Mouse (Mus musculus) limb, embryonic 12.5 days (tissue): ENCODE data around the gene Sh2d1a. TPM values are rescaled to one million over a fixed set of nuclear protein-coding genes. Genes with fewer than 3 reads are reported as not detected.

Source experiments
- ATAC-seq: fragments of 200-750 bp; cut with Nextera tagmentation; 2 replicates; pipeline ENCODE4 v1.8.0; 2017; ENCODE audit warnings: low read depth, moderate TSS enrichment; ENCODE audit not compliant: insufficient number of reproducible peaks, insufficient read depth, low FRiP score, low TSS enrichment
- H3K27ac ChIP-seq: fragments of 300-500 bp; sonication (generic); 2 replicates; pipeline ENCODE4 v1.5.1; 2016; ENCODE audit warnings: mild to moderate bottlenecking, moderate library complexity
- H3K27me3 ChIP-seq: fragments of 300-500 bp; sonication (generic); 2 replicates; pipeline ENCODE4 v1.6.1; 2016; ENCODE audit warnings: mild to moderate bottlenecking, moderate library complexity
- H3K36me3 ChIP-seq: fragments of 300-500 bp; sonication (generic); 2 replicates; pipeline ENCODE4 v1.6.1; 2016; ENCODE audit warnings: mild to moderate bottlenecking, moderate library complexity
- H3K4me1 ChIP-seq: fragments of 300-500 bp; sonication (generic); replicated peaks from 2 replicates; pipeline ENCODE4 v1.6.1; 2016
- H3K4me2 ChIP-seq: fragments of 300-500 bp; sonication (generic); 2 replicates; pipeline ENCODE4 v1.6.1; 2016; ENCODE audit warnings: mild to moderate bottlenecking, moderate library complexity
- H3K4me3 ChIP-seq: fragments of 300-500 bp; sonication (generic); replicated peaks from 2 replicates; pipeline ENCODE4 v1.5.1; 2016; ENCODE audit warnings: mild to moderate bottlenecking
- H3K9ac ChIP-seq: fragments of 300-500 bp; sonication (generic); replicated peaks from 2 replicates; pipeline ENCODE4 v1.6.1; 2016; ENCODE audit warnings: mild to moderate bottlenecking, moderate library complexity
- H3K9me3 ChIP-seq: fragments of 300-500 bp; sonication (generic); 2 replicates; pipeline ENCODE4 v1.6.1; 2016; ENCODE audit warnings: mild to moderate bottlenecking, moderate library complexity
- WGBS: fragments of 180-500 bp; shearing (Covaris S2); methylation state at CpG from one replicate; pipeline ENCODE4 v1.1.7; 2016; 5-methylcytosine and 5-hydroxymethylcytosine counted together
- polyA plus RNA-seq: library from polyadenylated mRNA; unstranded; fragments of >200 nt; fragmentation: Nextera tagmentation; extraction: Ambion mirVana; gene quantifications from 2 replicates; pipeline ENCODE4 v1.2.1, GENCODE M21; 2016

The Sh2d1a gene
- polyA plus RNA-seq, 1 experiment from 2014 or later, result 0.14 TPM

DNA sequence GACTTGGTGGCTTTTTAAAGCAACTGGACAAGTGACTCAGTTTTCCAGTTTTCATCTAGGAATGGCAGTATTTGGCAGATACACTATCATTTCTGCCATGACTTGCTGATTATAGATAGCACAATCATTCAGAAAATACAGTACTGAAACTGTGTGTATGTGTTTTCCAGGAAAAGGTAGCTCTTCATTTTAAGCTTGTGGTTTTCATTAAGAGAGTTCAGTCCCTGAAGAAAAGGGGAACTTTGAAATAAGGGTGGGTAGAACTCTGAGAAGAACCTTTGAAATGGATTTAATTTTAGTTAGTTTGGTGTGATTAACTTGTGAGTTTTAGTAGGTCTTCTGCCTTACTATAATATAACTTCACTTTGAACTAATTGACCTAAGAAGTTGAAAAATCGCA, 42.8 kb downstream of the Sh2d1a start:
- Histone ChIP-seq H3K4me2 (no peak overlapping the region), H3K36me3 (no peaks in the 10 kb centered on the region), H3K9ac (no peak overlapping the region), H3K4me1 (no peaks in the 10 kb centered on the region), H3K27me3 (no peaks in the 10 kb centered on the region), H3K27ac (no peak overlapping the region), H3K4me3 (no peak overlapping the region), H3K9me3 (no peaks in the 10 kb centered on the region)
- 94% methylated on average over 1 of the region's 1 CpGs for WGBS
- no peak for ATAC-seq

DNA sequence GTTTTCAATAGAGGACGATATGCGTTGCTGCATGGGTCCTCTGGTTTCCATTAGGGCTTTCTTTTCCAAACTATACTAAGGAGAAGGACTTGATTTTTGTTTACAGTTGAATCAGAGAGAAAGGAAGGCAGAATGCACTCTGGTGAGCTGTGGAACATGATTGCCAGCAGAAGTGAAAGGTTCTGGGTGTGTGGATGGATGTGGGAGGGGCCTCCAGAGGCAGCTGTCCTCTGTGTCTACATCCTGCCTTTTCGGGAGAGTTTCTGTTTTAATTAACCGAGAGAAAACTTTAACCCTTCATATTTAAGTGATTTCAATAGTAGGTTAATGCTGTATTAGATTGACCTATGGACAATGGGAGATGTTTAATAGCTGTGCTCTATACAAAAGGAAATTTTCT, 46.3 kb downstream of the Sh2d1a start:
- ATAC-seq, result no peak
- 68% methylated on average over 4 of the region's 4 CpGs for WGBS
- Histone ChIP-seq H3K27ac (no peak overlapping the region), H3K9me3 (no peaks in the 10 kb centered on the region), H3K4me2 (no peak overlapping the region), H3K27me3 (no peaks in the 10 kb centered on the region), H3K4me3 (no peak overlapping the region), H3K36me3 (no peaks in the 10 kb centered on the region), H3K4me1 (no peaks in the 10 kb centered on the region), H3K9ac (no peak overlapping the region)

DNA sequence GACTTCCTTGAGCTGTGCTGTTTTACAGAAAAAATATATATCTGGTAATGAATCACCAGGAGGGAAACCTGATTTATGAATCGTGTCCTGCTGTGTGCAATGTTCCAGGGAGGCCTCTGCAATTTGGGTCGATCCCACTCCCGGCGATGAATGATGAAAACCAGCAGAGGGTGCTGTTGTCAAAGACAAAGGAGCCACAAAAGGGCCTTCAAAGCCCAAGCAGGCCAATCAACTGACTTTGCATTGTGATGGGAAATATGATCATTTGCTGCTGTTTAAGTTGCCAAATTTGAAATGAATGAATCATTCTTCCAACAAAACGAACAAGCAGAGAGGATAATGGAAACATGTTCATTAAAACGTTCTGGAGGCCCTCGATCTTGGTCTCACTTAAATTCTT, 55.0 kb downstream of the Sh2d1a start:
- no peak overlapping the region for H3K27ac ChIP-seq
- H3K4me1 ChIP-seq, result no peaks in the 10 kb centered on the region
- no peak overlapping the region for H3K4me3 ChIP-seq
- WGBS, result 32% methylated on average over 7 of the region's 7 CpGs
- no peak for ATAC-seq
- H3K4me2 ChIP-seq, result no peak overlapping the region
- H3K9me3 ChIP-seq, result no peaks in the 10 kb centered on the region
- no peak overlapping the region for H3K9ac ChIP-seq
- H3K36me3 ChIP-seq, result no peaks in the 10 kb centered on the region
- H3K27me3 ChIP-seq, result no peaks in the 10 kb centered on the region

DNA sequence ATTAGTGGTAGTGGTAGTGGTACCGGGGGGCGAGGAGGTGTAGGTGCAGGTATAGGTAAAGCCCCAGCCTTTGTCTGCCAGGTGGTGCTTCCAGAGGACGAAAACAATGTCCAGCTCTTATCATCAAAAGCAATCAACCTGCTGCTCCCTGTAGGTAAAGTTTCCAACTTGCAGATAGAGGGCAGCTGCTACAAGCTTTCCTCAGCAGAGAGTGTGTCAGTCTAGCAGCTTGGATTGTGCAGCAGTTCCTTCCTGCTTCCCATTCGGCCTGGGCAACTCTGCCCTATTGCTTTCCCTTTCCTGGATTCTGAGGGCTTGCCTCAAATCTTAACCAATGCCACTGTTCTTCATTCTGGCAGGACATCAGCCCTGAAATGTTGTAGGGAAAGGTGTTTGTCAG, 56.4 kb downstream of the Sh2d1a start:
- no peak for ATAC-seq
- Histone ChIP-seq H3K4me1 (no peaks in the 10 kb centered on the region), H3K27me3 (no peaks in the 10 kb centered on the region), H3K4me2 (no peak overlapping the region), H3K36me3 (no peaks in the 10 kb centered on the region), H3K9ac (no peak overlapping the region), H3K9me3 (no peaks in the 10 kb centered on the region), H3K4me3 (no peak overlapping the region), H3K27ac (no peak overlapping the region)
- 71% methylated on average over 4 of the region's 4 CpGs for WGBS

Other genes with a start within 250 kb of the Sh2d1a start
- gene Tex13c2, start 12.8 kb upstream of the Sh2d1a start, polyA plus RNA-seq, result not detected in 2 replicates